Mouse (Mus musculus): Measurements from ENCODE around the gene Taf11.

The Taf11 gene

GRCm38 (mm10) chr17:27916366-27916765 lies 6.7 kb upstream of the Taf11 start:
- no peak for DNase-seq

GRCm38 (mm10) chr17:27914742-27915141 lies 5.1 kb upstream of the Taf11 start:
- DNase-seq, result no peak

- DNase-seq, result no peak
These were observed 1.7 kb upstream of the Taf11 start for GRCm38 (mm10) chr17:27911371-27911770.

GRCm38 (mm10) chr17:27908888-27909621 lies 589 bp downstream of the Taf11 start, which contains the start of gene Anks1:
Gene Anks1, plus strand, starts transcription at chr17:27909306.
- peak; percentile 87 for DNase-seq

- no peak for DNase-seq
These were observed 1.3 kb downstream of the Taf11 start for GRCm38 (mm10) chr17:27908206-27908887.

- DNase-seq, result peak; percentile 91
These were observed 2.0 kb downstream of the Taf11 start for GRCm38 (mm10) chr17:27907512-27908205.

GRCm38 (mm10) chr17:27886499-27887210 lies 23.0 kb downstream of the Taf11 start:
- no peak for DNase-seq

GRCm38 (mm10) chr17:27883994-27884393 lies 25.6 kb downstream of the Taf11 start:
- DNase-seq, result no peak

- no peak for DNase-seq
These were observed 26.5 kb downstream of the Taf11 start for GRCm38 (mm10) chr17:27883129-27883528.

GRCm38 (mm10) chr17:27881518-27881917 lies 28.1 kb downstream of the Taf11 start:
- no peak for DNase-seq

GRCm38 (mm10) chr17:27874510-27874909 lies 35.1 kb downstream of the Taf11 start:
- DNase-seq, result no peak

- DNase-seq, result no peak
These were observed 36.1 kb downstream of the Taf11 start for GRCm38 (mm10) chr17:27873583-27873982.

- DNase-seq, result peak; percentile 79
These were observed 37.8 kb downstream of the Taf11 start for GRCm38 (mm10) chr17:27871851-27872250.

GRCm38 (mm10) chr17:27866737-27867136 lies 42.9 kb downstream of the Taf11 start:
- DNase-seq, result no peak

GRCm38 (mm10) chr17:27865461-27865860 lies 44.2 kb downstream of the Taf11 start:
- no peak for DNase-seq

GRCm38 (mm10) chr17:27859131-27859530 lies 50.5 kb downstream of the Taf11 start:
- DNase-seq, result no peak

- no peak for DNase-seq
These were observed 51.8 kb downstream of the Taf11 start for GRCm38 (mm10) chr17:27857649-27858475.

- DNase-seq, result peak; percentile 44
These were observed 52.6 kb downstream of the Taf11 start for GRCm38 (mm10) chr17:27856798-27857648.

GRCm38 (mm10) chr17:27856265-27856797 lies 53.3 kb downstream of the Taf11 start, which contains the start of gene Uhrf1bp1:
Gene Uhrf1bp1, plus strand, starts transcription at chr17:27856441.
- DNase-seq, result peak; percentile 73
